Mouse (Mus musculus): ENCODE measurements around the gene Acsf3. TPM values are rescaled to one million over a fixed set of nuclear protein-coding genes. Genes with fewer than 3 reads are reported as not detected.

The Acsf3 gene
- total and polyA plus RNA-seq, 3 experiments: 17.8 to 37.2 TPM; not detected in 1

- H3K4me1 ChIP-seq (ENCODE audit: control insufficient read depth in 1 of 2, insufficient read depth in 2 of 2, low read length in 2 of 2): no peaks in the 10 kb centered on the region
- H3K79me2 ChIP-seq (ENCODE audit: control insufficient read depth, insufficient read depth, low read length, poor library complexity): no peaks in the 10 kb centered on the region
- H3K27me3 ChIP-seq (ENCODE audit: control insufficient read depth in 1 of 2, insufficient read depth in 2 of 2, low read length in 2 of 2): peaks cover 5 to 7% of the 10 kb centered on the region in 2 experiments
- no peak overlapping the region for H3K9ac ChIP-seq (ENCODE audit: control insufficient read depth, low read depth, low read length, poor library complexity, severe bottlenecking)
- H3K27ac ChIP-seq (ENCODE audit: control insufficient read depth, low read depth, low read length): no peak overlapping the region
- H3K36me3 ChIP-seq (ENCODE audit: control insufficient read depth in 1 of 2, insufficient read depth in 2 of 2, low read length in 2 of 2): no peaks in the 10 kb centered on the region
- TF ChIP-seq KAT2A (conservative IDR thresholded peaks at IDR 0.05; ENCODE audit: low read depth, low read length): no peak
- TF ChIP-seq SIN3A (IDR thresholded peaks at IDR 0.05; ENCODE audit: low read length): no peak
- TF ChIP-seq NRF1 (IDR thresholded peaks at IDR 0.05; ENCODE audit: insufficient read depth, low read depth, low read length, poor library complexity, severe bottlenecking): no peak
- no peaks in the 10 kb centered on the region for H3K9me3 ChIP-seq (replicated peaks; ENCODE audit: insufficient read depth, low read length)
- no peak for DNase-seq (ENCODE audit: low read depth, low spot score)
- H3K4me3 ChIP-seq (ENCODE audit: control insufficient read depth in 1 of 2, insufficient read depth in 1 of 2, low read depth in 2 of 2, low read length in 2 of 2): no peak overlapping the region
Measured at GRCm38 (mm10) chr8:122853340-122853771, 78.1 kb downstream of the Acsf3 start.

GRCm38 (mm10) chr8:122854388-122854787, 79.1 kb downstream of the Acsf3 start:
- H3K9me3 ChIP-seq (replicated peaks; ENCODE audit: insufficient read depth, low read length): no peaks in the 10 kb centered on the region
- DNase-seq (ENCODE audit: low read depth, low spot score): no peak
- no peak overlapping the region for H3K4me3 ChIP-seq (ENCODE audit: control insufficient read depth in 1 of 2, insufficient read depth in 1 of 2, low read depth in 2 of 2, low read length in 2 of 2)
- no peaks in the 10 kb centered on the region for H3K4me1 ChIP-seq (ENCODE audit: control insufficient read depth in 1 of 2, insufficient read depth in 2 of 2, low read length in 2 of 2)
- peaks cover 5 to 8% of the 10 kb centered on the region in 2 experiments for H3K27me3 ChIP-seq (ENCODE audit: control insufficient read depth in 1 of 2, insufficient read depth in 2 of 2, low read length in 2 of 2)
- H3K9ac ChIP-seq (ENCODE audit: control insufficient read depth, low read depth, low read length, poor library complexity, severe bottlenecking): no peak overlapping the region
- H3K36me3 ChIP-seq (ENCODE audit: control insufficient read depth in 1 of 2, insufficient read depth in 2 of 2, low read length in 2 of 2): no peaks in the 10 kb centered on the region
- no peaks in the 10 kb centered on the region for H3K79me2 ChIP-seq (ENCODE audit: control insufficient read depth, insufficient read depth, low read length, poor library complexity)
- no peak overlapping the region for H3K27ac ChIP-seq (ENCODE audit: control insufficient read depth, low read depth, low read length)
- TF ChIP-seq POLR2AphosphoS2 (IDR thresholded peaks at IDR 0.05; ENCODE audit: low read length) (no peak), POLR2A (IDR thresholded peaks at IDR 0.05; ENCODE audit: control insufficient read depth in 1 of 2, insufficient read depth in 1 of 2, low read depth in 1 of 2, low read length in 2 of 2, poor library complexity in 1 of 2) (no peak)

DNA sequence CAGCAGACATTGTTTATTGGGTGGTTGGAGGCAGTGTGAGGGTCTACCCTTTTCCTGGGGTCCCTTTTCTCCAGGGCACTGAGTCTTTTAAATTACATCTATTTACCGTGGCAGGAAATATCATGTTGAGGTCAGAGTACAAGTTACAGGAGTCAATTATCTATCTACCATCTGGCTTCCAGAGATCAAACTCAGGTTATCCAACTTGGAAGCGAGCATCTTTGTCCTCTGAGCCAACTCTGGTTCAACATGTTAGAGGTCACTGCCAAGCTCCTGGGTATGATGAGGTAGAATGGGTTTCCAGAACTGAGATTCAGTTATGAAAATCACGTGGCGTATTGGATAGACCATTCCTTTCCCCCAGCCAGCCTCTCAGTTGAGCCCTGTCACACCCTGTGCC, 79.8 kb downstream of the Acsf3 start:
- H3K9ac ChIP-seq (ENCODE audit: control insufficient read depth, low read depth, low read length, poor library complexity, severe bottlenecking): no peak overlapping the region
- no peak for TF ChIP-seq MAZ (IDR thresholded peaks at IDR 0.05; ENCODE audit: low read depth, low read length)
- TF ChIP-seq ZC3H11A (IDR thresholded peaks at IDR 0.05; ENCODE audit: low read depth, low read length): no peak
- no peak for TF ChIP-seq BHLHE40 (IDR thresholded peaks at IDR 0.05; ENCODE audit: borderline replicate concordance, low read depth, low read length)
- TF ChIP-seq KAT2A (conservative IDR thresholded peaks at IDR 0.05; ENCODE audit: low read depth, low read length): no peak
- no peak for TF ChIP-seq USF1 (IDR thresholded peaks at IDR 0.05; ENCODE audit: low read depth, low read length)
- no peak for TF ChIP-seq HCFC1 (IDR thresholded peaks at IDR 0.05; ENCODE audit: low read depth, low read length)
- no peak for TF ChIP-seq ETS1 (IDR thresholded peaks at IDR 0.05; ENCODE audit: low read depth, low read length)
- TF ChIP-seq POLR2A (IDR thresholded peaks at IDR 0.05; ENCODE audit: control insufficient read depth in 1 of 2, insufficient read depth in 1 of 2, low read depth in 1 of 2, low read length in 2 of 2, poor library complexity in 1 of 2): no peak
- no peak for TF ChIP-seq NRF1 (IDR thresholded peaks at IDR 0.05; ENCODE audit: insufficient read depth, low read depth, low read length, poor library complexity, severe bottlenecking)
- TF ChIP-seq ZMIZ1 (IDR thresholded peaks at IDR 0.05; ENCODE audit: low read depth, low read length): no peak
- no peak for TF ChIP-seq CHD2 (IDR thresholded peaks at IDR 0.05; ENCODE audit: low read length)
- H3K27ac ChIP-seq (ENCODE audit: control insufficient read depth, low read depth, low read length): no peak overlapping the region
- H3K9me3 ChIP-seq (replicated peaks; ENCODE audit: insufficient read depth, low read length): no peaks in the 10 kb centered on the region
- H3K36me3 ChIP-seq (ENCODE audit: control insufficient read depth in 1 of 2, insufficient read depth in 2 of 2, low read length in 2 of 2): no peaks in the 10 kb centered on the region
- H3K4me3 ChIP-seq (ENCODE audit: control insufficient read depth in 1 of 2, insufficient read depth in 1 of 2, low read depth in 2 of 2, low read length in 2 of 2): no peak overlapping the region
- no peaks in the 10 kb centered on the region for H3K79me2 ChIP-seq (ENCODE audit: control insufficient read depth, insufficient read depth, low read length, poor library complexity)
- H3K27me3 ChIP-seq (ENCODE audit: control insufficient read depth in 1 of 2, insufficient read depth in 2 of 2, low read length in 2 of 2): peaks cover 5 to 8% of the 10 kb centered on the region in 2 experiments
- DNase-seq (ENCODE audit: low read depth, low spot score): no peak
- H3K4me1 ChIP-seq (ENCODE audit: control insufficient read depth in 1 of 2, insufficient read depth in 2 of 2, low read length in 2 of 2): no peaks in the 10 kb centered on the region

Measured in MEL (cell line).